Comparison of ENCODE assay signal across 8 mouse cellular contexts in the genomic region with DNA sequence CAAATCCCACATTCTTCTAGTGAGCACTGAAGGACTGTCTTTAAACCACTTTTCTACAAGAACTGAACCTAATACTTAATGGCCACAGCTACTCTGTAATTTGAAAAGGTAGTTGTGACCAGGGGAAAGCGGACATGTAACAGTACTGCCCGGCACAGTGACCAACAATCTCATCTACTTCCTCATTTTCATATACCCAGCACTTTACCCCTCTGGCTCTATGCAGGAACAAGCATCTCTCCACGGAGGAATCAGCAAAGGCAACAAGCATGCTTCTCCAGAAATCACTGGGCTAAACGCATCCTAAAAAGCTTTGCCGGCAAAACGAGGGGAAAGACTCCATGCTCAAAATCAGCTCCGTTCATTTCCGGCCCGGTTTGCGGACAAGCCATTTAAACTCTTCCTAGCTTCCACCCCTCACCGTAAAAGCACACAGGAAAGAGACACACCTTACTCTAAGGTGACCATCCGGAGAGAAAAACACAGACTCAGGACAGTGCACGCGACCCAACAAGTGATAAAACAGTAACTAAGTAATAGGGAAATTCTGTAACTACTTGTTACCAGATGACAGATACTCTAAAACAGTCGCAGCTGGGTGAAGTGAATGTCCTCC. TPM values are rescaled to one million over a fixed set of nuclear protein-coding genes. Genes with fewer than 3 reads are reported as not detected.
DNase-seq lines count a peak whose midpoint lies in the region; ATAC-seq and TF ChIP-seq lines count a peak whose summit lies in the region.

No protein-coding gene starts in this region.

- peak overlapping the region; percentile 94 for H3K4me2 ChIP-seq in heart, embryonic 11.5 days

- H3K9ac ChIP-seq in heart, embryonic 11.5 days (ENCODE audit: low read depth, low read length): peak overlapping the region; percentile 93

- H3K9me3 ChIP-seq in heart, embryonic 11.5 days (replicated peaks; ENCODE audit: control insufficient read depth, low read length): no peaks in the 10 kb centered on the region
- H3K9me3 ChIP-seq in E14TG2a.4 (ENCODE audit: low read length): no peaks in the 10 kb centered on the region

- intact Hi-C loops in heart, postnatal 25 days (cut with DNase I): loop anchor here (1.0 to 5.0 kb wide), 2 partner anchors 19 to 85 kb away; partner anchors contain the start of genes Alg12, Creld2 and Zbed4

- no peaks in the 10 kb centered on the region for H3K27me3 ChIP-seq in heart, embryonic 11.5 days (ENCODE audit: control insufficient read depth, insufficient read depth, low read length)
- 0 out of 2 replicates have a peak, but pooled peaks cover 4% of the 10 kb centered on the region for H3K27me3 ChIP-seq in E14TG2a.4 (ENCODE audit: insufficient read depth, low read length)

- 21% methylated on average over 15 of the region's 15 CpGs for WGBS in heart, embryonic 11.5 days (ENCODE audit: insufficient replicate concordance)

- peak overlapping the region; percentile 89; the same call in 1 of the 2 replicates for H3K27ac ChIP-seq in heart, embryonic 11.5 days (ENCODE audit: low read depth, low read length)

- no peak for TF ChIP-seq CTCF in E14TG2a.4 (conservative IDR thresholded peaks at IDR 0.05; ENCODE audit: low read length)

- DNase-seq in heart, postnatal 25 days (ENCODE audit: low spot score): no peak
- DNase-seq in lung, postnatal 36 days: peak; percentile 17
- DNase-seq in c-Kit-positive CD71-positive TER-119-positive erythroid progenitor cells, embryonic 14.5 days (ENCODE audit: low spot score): no peak
- no peak for DNase-seq in embryo, embryonic 10.5 days (ENCODE audit: low spot score)
- no peak for DNase-seq in cerebellum, postnatal 36 days

- H3K36me3 ChIP-seq in heart, embryonic 11.5 days (ENCODE audit: control insufficient read depth, insufficient read depth, low read length): peaks cover 14% of the 10 kb centered on the region
- peaks cover 45% of the 10 kb centered on the region for H3K36me3 ChIP-seq in E14TG2a.4 (ENCODE audit: insufficient read depth, low read length)

- no peak for ATAC-seq in heart, embryonic 11.5 days (replicated peaks; ENCODE audit: insufficient number of reproducible peaks, low FRiP score, low TSS enrichment)
- peak; percentile 64 for ATAC-seq in granulocyte monocyte progenitor cell, adult 5-6 weeks (replicated peaks; ENCODE audit: poor library complexity, severe bottlenecking)

- H3K4me3 ChIP-seq in heart, embryonic 11.5 days (ENCODE audit: low read depth, low read length): peak overlapping the region; percentile 100
- peak overlapping the region; percentile 87 for H3K4me3 ChIP-seq in E14TG2a.4 (replicated peaks; ENCODE audit: low read length)

- H3K4me1 ChIP-seq in heart, embryonic 11.5 days (ENCODE audit: control insufficient read depth, insufficient read depth, low read length): peaks cover 23% of the 10 kb centered on the region
- H3K4me1 ChIP-seq in E14TG2a.4 (replicated peaks; ENCODE audit: low read depth, low read length): peaks cover 70% of the 10 kb centered on the region

RNA-seq across cellular contexts. Expression of gene Brd1, which starts 1.5 kb away (rescaled TPM):
- 15.2 and 18.2 TPM in 2 replicates for polyA plus RNA-seq in heart, embryonic 11.5 days (2014; fragmentation: Nextera tagmentation; extraction: Ambion mirVana)
- total RNA-seq in heart, postnatal 25 days (2021): 10 to 100 TPM; 29.3 to 31.9 TPM
- total RNA-seq in granulocyte monocyte progenitor cell, adult 5-6 weeks (2014; fragmentation: Nextera tagmentation): 40.9 and 53.1 TPM in 2 replicates
- total RNA-seq in granulocyte monocyte progenitor cell, adult 5-6 weeks (2017): 51.7 and 52.5 TPM in 2 replicates

RNA-seq across cellular contexts. Expression of gene Zbed4, which starts 18.9 kb away (rescaled TPM):
- polyA plus RNA-seq in heart, embryonic 11.5 days (2014; fragmentation: Nextera tagmentation; extraction: Ambion mirVana): 16.1 and 22.9 TPM in 2 replicates
- total RNA-seq in heart, postnatal 25 days (2021): 1 to 10 TPM; 8.1 to 8.8 TPM
- total RNA-seq in granulocyte monocyte progenitor cell, adult 5-6 weeks (2014; fragmentation: Nextera tagmentation): 62.1 and 73.2 TPM in 2 replicates
- total RNA-seq in granulocyte monocyte progenitor cell, adult 5-6 weeks (2017): 55.0 and 61.0 TPM in 2 replicates

Comparison
In these comparisons a context has a peak if more than half of its experiments do, and no peak if none do; other contexts are left out.
1. RNA of gene Zbed4, which starts 18.9 kb away (total RNA-seq): 55.0 to 73.2 TPM in granulocyte monocyte progenitor cell, adult 5-6 weeks; 8.1 to 8.8 TPM in heart, postnatal 25 days; every median in the first group is over 4 times any median in the second.